Mouse (Mus musculus): ENCODE results near the gene Psen1.

DNA sequence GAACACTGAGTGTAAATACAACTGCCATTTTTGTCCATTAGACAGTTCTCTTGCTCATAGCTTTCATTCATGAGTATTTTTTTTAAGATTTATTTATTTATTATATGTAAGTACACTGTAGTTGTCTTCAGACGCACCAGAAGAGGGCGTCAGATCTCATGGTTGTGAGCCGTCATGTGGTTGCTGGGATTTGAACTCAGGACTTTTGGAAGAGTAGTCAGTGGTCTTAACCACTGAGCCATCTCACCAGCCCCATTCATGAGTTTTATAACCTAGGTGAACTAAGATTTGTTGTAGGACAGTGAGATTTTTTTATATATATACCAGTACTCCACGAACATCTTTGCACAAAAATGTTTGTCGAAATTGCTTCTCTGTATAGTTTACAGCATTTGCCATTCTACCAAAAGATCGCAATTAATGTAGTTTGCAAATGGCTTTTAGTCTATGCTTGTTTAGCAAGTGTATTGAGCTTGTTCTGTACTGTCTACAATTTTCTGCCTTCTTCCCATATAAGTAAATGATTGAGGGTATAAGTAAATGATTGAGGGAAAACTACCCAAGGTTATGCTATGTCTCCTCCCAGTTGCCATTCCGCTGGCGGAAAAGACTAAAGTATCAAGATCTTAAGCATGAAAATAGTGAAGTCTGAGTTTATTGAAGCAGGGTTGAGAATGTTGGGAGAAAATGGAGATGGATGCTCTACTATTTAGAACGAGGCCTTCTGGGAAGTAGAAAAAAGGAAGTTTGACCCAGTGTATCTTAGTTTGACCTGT, 1.2 kb upstream of the Psen1 start:
- TF ChIP-seq CTCF (IDR thresholded peaks at IDR 0.05; ENCODE audit: low read depth) (no peak), EP300 (optimal IDR thresholded peaks at IDR 0.05) (no peak)

All from stomach, postnatal 0 days (tissue).